Mouse (Mus musculus): ENCODE results near the gene Gm43518. TPM values are rescaled to one million over a fixed set of nuclear protein-coding genes. Genes with fewer than 3 reads are reported as not detected.

Gm43518 gene
- polyA plus RNA-seq, 1 experiment from 2014 or later, result 2.9 TPM

DNA sequence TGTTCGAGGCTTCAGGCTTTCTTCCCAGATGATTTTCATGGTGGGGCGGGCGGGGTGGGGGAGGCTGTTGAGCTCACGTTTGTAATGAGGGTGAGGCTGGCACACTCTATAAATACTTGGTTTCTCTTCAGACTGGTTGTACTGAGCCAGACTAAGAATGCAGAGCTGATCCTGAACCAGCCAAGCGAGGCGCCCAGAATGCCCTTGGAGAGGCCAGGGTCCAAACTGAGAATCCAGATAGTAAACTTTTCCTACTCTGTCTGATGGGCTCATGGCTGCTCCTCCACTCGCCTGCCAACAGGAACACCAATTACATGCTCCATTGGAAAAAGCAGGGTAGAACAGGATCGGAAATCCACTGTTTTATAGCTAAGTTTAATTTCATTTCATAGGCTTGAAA, 42.0 kb downstream of the Gm43518 start:
- Histone ChIP-seq H3K4me2 (no peak overlapping the region), H3K9me3 (replicated peaks) (no peaks in the 10 kb centered on the region), H3K4me3 (replicated peaks) (no peak overlapping the region), H3K9ac (no peak overlapping the region), H3K27ac (no peak overlapping the region), H3K27me3 (no peaks in the 10 kb centered on the region; the same call in 1 of the 2 replicates), H3K4me1 (peaks cover 14% of the 10 kb centered on the region), H3K36me3 (no peaks in the 10 kb centered on the region)
- no peak for ATAC-seq (replicated peaks; ENCODE audit: low FRiP score)
- 62% methylated on average over 8 of the region's 8 CpGs for WGBS

DNA sequence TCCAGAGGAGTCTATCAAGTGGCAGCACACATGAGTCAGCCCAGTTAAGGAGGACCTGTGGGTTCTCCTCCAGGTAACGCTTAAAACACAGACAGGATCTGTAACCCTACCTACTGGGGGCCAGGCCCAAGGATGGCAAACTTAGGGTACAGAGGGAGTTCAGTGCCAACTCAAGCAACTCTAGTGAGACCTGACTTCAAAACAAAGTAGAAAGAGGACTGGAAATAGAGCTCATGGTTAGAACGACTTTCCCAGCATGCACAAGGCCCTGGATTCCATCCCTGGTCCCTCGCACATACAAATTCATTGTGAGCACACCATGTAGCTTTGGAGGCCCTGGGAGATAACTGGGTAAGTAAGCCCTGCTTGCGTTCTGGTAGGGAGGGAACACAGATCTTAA, 43.4 kb downstream of the Gm43518 start:
- no peaks in the 10 kb centered on the region for H3K9me3 ChIP-seq (replicated peaks)
- peaks cover 2% of the 10 kb centered on the region; the same call in 1 of the 2 replicates for H3K27me3 ChIP-seq
- no peak overlapping the region for H3K4me2 ChIP-seq
- no peak overlapping the region for H3K27ac ChIP-seq
- H3K4me3 ChIP-seq (replicated peaks), result no peak overlapping the region
- peaks cover 26% of the 10 kb centered on the region for H3K4me1 ChIP-seq
- no peak for ATAC-seq (replicated peaks; ENCODE audit: low FRiP score)
- no peak overlapping the region for H3K9ac ChIP-seq
- 89% methylated on average over 4 of the region's 4 CpGs for WGBS
- H3K36me3 ChIP-seq, result no peaks in the 10 kb centered on the region

DNA sequence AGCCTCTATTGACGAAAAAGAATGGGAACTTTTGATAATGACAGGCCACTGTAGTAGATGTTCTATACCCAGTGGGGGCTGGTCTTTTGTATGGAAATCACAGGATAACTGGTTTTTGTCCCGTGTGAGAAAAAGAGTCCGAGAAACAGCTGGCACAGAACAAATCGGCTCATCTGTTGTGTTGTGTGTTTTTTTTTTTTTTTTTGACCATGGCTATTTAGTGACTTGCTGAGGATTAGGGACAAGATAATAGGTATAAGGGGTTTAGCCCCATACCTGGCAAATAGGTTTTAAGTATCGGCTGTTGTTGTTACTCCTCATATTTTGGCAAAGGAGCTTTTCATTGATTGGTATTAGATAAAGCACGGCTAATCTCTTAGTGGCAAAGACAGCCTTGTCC, 45.2 kb downstream of the Gm43518 start:
- WGBS, result 77% methylated on average over 6 of the region's 6 CpGs
- Histone ChIP-seq H3K36me3 (no peaks in the 10 kb centered on the region), H3K9ac (no peak overlapping the region), H3K9me3 (replicated peaks) (no peaks in the 10 kb centered on the region), H3K27me3 (peaks cover 2% of the 10 kb centered on the region; the same call in 1 of the 2 replicates), H3K4me2 (no peak overlapping the region), H3K4me1 (peaks cover 45% of the 10 kb centered on the region), H3K4me3 (replicated peaks) (no peak overlapping the region), H3K27ac (no peak overlapping the region)
- no peak for ATAC-seq (replicated peaks; ENCODE audit: low FRiP score)

DNA sequence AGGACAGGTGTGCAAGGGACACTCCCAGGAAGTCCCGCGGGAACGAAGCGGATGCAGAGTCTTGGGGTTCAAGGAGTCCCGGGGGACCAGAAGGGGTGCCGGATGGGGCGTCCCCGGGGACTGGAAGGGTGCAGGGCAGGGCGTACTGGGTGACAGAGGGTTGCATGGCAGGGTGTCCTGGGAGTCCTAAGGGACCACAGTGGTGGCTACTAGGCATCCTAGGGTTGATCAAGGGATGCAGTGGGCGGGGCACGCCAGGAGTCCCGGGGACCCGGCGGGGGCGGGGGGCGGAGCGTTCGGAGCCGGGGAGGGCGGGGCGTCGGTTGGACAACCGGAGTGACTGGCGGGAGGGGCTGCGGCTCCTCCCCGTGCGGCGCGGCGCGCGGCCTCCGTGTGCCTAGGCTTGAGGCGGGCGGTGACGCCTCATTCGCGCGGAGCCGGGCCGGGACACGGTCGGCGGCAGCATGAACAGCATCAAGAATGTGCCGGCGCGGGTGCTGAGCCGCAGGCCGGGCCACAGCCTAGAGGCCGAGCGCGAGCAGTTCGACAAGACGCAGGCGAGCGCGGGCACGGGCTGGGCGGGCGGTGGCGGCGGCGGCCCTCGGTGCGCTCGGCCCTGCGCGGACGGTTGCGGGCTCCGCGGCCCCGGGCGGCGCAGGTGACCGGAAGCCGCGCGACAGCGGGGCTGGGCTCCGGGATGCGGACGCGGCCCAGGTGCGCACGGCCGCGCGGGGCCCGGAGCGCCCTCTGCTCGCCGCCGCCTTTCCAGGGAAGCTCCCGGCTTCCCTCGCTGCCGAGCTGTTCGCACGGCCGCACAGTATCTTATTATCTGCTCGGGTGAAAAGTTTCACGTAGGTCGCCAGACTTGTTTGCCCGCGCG, 46.3 kb downstream of the Gm43518 start, which contains the start of gene Hip1r:
TSS of gene Hip1r (plus strand) at position 330 of the 880 bp plus-strand sequence.
- under 1% methylated on average over 93 of the region's 106 CpGs for WGBS
- no peaks in the 10 kb centered on the region for H3K36me3 ChIP-seq
- peak within 1 kb of the TSS; percentile 92 for H3K4me2 ChIP-seq
- H3K4me1 ChIP-seq, result peaks cover 56% of the 10 kb centered on the region
- peaks cover 2% of the 10 kb centered on the region; the same call in 1 of the 2 replicates for H3K27me3 ChIP-seq
- peak within 1 kb of the TSS; percentile 83 for H3K27ac ChIP-seq
- H3K9ac ChIP-seq, result peak within 1 kb of the TSS; percentile 73
- ATAC-seq (replicated peaks; ENCODE audit: low FRiP score), result peak; percentile 77
- H3K9me3 ChIP-seq (replicated peaks), result no peaks in the 10 kb centered on the region
- peak within 1 kb of the TSS; percentile 79 for H3K4me3 ChIP-seq (replicated peaks)

DNA sequence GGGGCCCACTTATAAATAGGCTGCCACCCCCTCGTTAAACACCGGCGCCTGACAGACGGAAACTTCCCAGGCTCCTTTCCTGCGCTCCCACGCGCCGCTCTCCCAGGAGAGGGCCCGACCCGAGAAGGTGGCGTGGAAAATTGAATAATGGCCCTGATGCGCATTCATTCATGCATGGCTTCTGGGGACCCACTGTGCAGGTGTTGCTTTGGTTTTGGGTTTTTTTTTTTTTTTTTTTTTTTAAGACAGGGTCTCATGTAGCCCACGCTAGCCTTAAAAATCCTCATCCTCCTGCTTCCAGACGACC, 46.9 kb downstream of the Gm43518 start:
- peak overlapping the region; percentile 72 for H3K27ac ChIP-seq
- under 1% methylated on average over 14 of the region's 14 CpGs for WGBS

DNA sequence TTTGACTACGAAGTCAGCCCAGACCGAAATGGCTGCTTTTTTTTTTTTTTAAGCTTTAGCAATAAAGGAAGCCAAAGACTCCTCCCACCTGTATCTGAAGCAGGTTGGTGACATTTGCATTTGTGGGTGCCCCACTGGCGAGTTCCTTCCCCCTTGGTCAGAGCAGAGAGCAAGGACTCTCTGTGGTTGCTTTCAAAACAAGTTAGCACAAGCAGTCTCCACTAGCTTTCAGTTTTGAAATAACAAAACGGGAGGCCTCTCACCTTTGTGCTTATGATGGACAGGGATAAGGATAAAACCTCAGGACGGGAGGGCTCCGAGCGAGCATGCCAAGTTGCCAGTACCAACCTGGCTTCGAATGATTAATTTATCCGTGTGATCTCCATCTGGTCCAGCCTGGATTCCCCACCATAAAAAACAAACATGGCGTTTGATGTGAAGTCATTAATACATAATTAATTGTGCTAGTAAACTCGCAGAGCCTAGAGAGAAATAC, 47.4 kb downstream of the Gm43518 start:
- WGBS, result 14% methylated on average over 11 of the region's 11 CpGs
- no peaks in the 10 kb centered on the region for H3K36me3 ChIP-seq

More for the DNA sequence above, 46.9 kb downstream of the Gm43518 start:
- Histone ChIP-seq H3K36me3 (no peaks in the 10 kb centered on the region), H3K4me1 (peaks cover 56% of the 10 kb centered on the region), H3K4me2 (peak overlapping the region; percentile 92), H3K9me3 (replicated peaks) (no peaks in the 10 kb centered on the region), H3K9ac (peak overlapping the region; percentile 73), H3K4me3 (replicated peaks) (peak overlapping the region; percentile 79), H3K27me3 (peaks cover 2% of the 10 kb centered on the region; the same call in 1 of the 2 replicates)
- ATAC-seq (replicated peaks; ENCODE audit: low FRiP score), result no peak

DNA sequence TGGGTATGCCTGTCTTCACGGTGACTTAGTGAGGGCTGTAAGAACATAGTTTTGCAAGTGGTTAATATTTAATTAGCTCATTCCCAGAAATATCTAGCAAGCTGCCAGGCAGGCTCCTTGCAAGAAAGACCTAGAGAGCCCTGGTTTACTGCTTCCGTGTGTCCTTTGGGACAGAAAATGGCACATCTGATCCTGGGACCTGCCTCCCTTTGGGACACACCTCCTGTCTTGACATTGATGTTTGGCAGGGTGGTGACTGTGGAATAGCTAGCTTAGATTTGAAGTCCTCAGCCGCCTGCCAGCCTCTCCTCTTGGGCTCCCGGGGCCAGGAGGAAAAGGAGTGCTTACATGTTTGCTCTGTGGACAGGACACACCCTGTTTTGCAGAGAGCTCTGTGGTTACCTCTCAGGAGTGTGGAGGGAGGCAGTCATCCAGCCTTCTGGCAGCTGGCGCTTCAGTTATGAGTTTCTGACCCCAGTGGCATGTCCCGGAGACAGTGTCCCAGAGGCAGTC, 48.5 kb downstream of the Gm43518 start:
- ATAC-seq (replicated peaks; ENCODE audit: low FRiP score), result no peak; the same call in 1 of the 2 replicates
- H3K9ac ChIP-seq, result no peak overlapping the region
- peak overlapping the region; percentile 92 for H3K4me2 ChIP-seq
- no peaks in the 10 kb centered on the region for H3K9me3 ChIP-seq (replicated peaks)
- WGBS, result 50% methylated on average over 6 of the region's 6 CpGs
- peaks cover 2% of the 10 kb centered on the region; the same call in 1 of the 2 replicates for H3K27me3 ChIP-seq
- H3K36me3 ChIP-seq, result no peaks in the 10 kb centered on the region
- H3K27ac ChIP-seq, result peak overlapping the region; percentile 83
- peaks cover 65% of the 10 kb centered on the region for H3K4me1 ChIP-seq
- no peak overlapping the region for H3K4me3 ChIP-seq (replicated peaks)

More for the DNA sequence above, 47.4 kb downstream of the Gm43518 start:
- Histone ChIP-seq H3K27ac (peak overlapping the region; percentile 83), H3K4me3 (replicated peaks) (peak overlapping the region; percentile 79), H3K27me3 (peaks cover 2% of the 10 kb centered on the region; the same call in 1 of the 2 replicates), H3K4me2 (peak overlapping the region; percentile 92), H3K4me1 (peaks cover 57% of the 10 kb centered on the region), H3K9ac (0 out of 2 replicates have a peak overlapping the region, but pooled peaks have one; percentile 12), H3K9me3 (replicated peaks) (no peaks in the 10 kb centered on the region)
- no peak for ATAC-seq (replicated peaks; ENCODE audit: low FRiP score)

DNA sequence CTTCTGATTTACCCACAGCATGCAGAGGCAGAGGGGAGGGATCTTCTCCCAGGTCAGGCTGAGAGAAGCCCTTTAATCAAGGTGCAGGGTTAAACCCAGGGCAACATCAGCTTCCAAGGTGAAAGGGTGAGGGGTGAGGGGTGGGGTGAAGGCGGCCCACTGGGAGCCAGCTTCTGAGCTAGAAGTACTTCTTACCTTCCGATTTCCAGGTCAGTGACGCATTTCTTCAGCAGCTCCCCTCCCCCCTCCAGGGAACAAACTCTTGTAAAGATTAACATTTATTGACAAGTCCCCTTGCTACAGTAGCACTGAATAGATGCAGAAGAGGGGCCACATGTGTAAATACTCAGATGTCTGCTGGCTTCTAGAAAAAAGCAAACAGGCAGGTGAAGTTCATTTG, 50.0 kb downstream of the Gm43518 start:
- peak overlapping the region; percentile 83 for H3K27ac ChIP-seq
- peaks cover 71% of the 10 kb centered on the region for H3K4me1 ChIP-seq
- ATAC-seq (replicated peaks; ENCODE audit: low FRiP score), result no peak

DNA sequence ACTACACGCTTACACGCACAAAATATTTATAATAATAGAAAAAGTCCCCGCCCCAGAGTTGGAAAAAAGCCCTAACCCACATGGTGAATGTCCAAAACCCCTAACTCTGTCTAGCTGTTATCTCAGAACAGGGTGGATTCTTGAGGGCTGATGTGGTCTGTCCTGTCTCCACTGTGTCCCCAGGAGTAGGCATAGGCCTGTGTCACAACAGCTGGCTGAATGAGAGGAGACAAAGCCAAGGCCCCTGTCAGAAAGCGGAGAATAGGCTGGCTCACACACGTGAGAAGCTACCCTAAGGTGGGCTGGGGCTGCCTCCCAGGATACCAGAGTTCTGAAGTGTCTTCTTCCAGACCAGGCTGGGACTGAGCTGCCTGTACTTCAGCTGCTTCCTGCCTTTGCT, 50.9 kb downstream of the Gm43518 start:
- ATAC-seq (replicated peaks; ENCODE audit: low FRiP score), result no peak
- Histone ChIP-seq H3K4me2 (no peak overlapping the region), H3K4me3 (replicated peaks) (no peak overlapping the region), H3K4me1 (peaks cover 74% of the 10 kb centered on the region), H3K9me3 (replicated peaks) (no peaks in the 10 kb centered on the region), H3K36me3 (no peaks in the 10 kb centered on the region), H3K27me3 (0 out of 2 replicates have a peak, but pooled peaks cover 2% of the 10 kb centered on the region), H3K9ac (no peak overlapping the region), H3K27ac (no peak overlapping the region)
- WGBS, result 81% methylated on average over 5 of the region's 5 CpGs

More for the DNA sequence above, 50.0 kb downstream of the Gm43518 start:
- H3K4me3 ChIP-seq (replicated peaks), result no peak overlapping the region
- no peaks in the 10 kb centered on the region for H3K9me3 ChIP-seq (replicated peaks)
- WGBS, result 47% methylated on average over 3 of the region's 3 CpGs
- H3K36me3 ChIP-seq, result no peaks in the 10 kb centered on the region
- H3K9ac ChIP-seq, result no peak overlapping the region
- H3K27me3 ChIP-seq, result peaks cover 2% of the 10 kb centered on the region; the same call in 1 of the 2 replicates
- peak overlapping the region; percentile 34; the same call in 1 of the 2 replicates for H3K4me2 ChIP-seq

DNA sequence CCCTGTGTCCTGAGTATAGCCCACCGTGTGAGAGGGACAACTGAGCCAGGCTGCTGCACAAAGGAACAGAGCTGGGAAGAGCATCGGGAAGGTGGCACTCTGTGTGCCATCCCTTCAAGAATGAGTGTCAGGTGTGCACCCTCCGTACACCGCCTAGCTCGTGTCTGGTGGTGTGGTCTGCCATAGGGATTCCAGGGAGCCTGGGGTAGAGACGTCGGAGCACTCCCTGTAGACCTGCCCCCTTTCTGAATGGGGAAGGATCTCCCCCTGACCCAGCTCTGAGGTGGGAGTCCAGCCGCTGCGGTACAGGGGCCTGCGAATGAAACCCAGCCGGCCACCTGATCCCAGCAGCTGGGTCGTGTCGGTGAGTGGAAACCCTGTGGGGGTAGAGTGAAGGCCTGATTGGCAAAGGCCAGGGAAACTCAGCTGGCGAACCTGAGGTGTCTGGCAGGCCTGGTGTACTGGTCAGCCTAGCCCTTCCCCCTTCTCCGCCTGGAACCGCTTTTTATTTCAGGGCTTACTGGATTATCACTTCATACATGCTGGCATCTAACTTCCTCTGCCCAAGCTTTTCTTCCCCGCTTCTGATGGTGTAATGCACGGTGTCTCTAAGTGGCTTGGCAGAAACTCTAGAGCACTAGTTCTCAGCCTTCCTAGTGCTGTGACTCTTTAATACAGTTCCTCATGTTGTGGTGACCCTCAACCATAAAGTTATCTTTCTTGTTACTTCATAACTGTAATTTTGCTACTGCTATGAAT, 52.2 kb downstream of the Gm43518 start:
- H3K4me3 ChIP-seq (replicated peaks), result no peak overlapping the region
- WGBS, result 61% methylated on average over 18 of the region's 18 CpGs
- no peaks in the 10 kb centered on the region for H3K36me3 ChIP-seq
- H3K4me2 ChIP-seq, result no peak overlapping the region
- peak overlapping the region; percentile 56; the same call in 1 of the 2 replicates for H3K27ac ChIP-seq
- H3K9ac ChIP-seq, result no peak overlapping the region
- H3K4me1 ChIP-seq, result peaks cover 71% of the 10 kb centered on the region
- 0 out of 2 replicates have a peak, but pooled peaks cover 2% of the 10 kb centered on the region for H3K27me3 ChIP-seq
- no peak for ATAC-seq (replicated peaks; ENCODE audit: low FRiP score)
- H3K9me3 ChIP-seq (replicated peaks), result no peaks in the 10 kb centered on the region

DNA sequence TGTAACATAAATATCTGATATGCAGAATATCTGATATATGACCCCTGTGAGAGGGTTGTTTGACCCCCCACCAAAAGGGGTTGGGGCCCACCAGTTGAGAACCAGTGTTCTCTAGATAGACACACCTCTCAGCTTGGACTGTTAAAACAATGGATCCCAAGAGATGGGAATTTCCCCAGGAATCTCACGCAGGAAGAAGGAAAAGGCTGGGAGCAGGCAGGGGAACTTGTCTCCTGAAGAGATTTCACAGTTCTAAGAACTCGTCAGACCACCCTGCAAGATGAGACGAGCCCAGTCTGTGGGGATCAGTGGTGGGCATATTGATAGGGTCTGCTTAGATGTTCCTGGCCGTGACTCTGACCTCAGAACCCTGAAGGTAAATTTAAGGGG, 52.8 kb downstream of the Gm43518 start:
- Histone ChIP-seq H3K4me2 (no peak overlapping the region), H3K27ac (peak overlapping the region; percentile 56), H3K36me3 (no peaks in the 10 kb centered on the region), H3K4me3 (replicated peaks) (no peak overlapping the region), H3K9ac (no peak overlapping the region), H3K27me3 (0 out of 2 replicates have a peak, but pooled peaks cover under 1% of the 10 kb centered on the region), H3K9me3 (replicated peaks) (no peaks in the 10 kb centered on the region), H3K4me1 (peaks cover 71% of the 10 kb centered on the region)
- no peak for ATAC-seq (replicated peaks; ENCODE audit: low FRiP score)
- 62% methylated on average over 4 of the region's 4 CpGs for WGBS

All from kidney, embryonic 15.5 days (tissue).